Mouse (Mus musculus): ENCODE results near the gene Pecr. TPM values are rescaled to one million over a fixed set of nuclear protein-coding genes. Genes with fewer than 3 reads are reported as not detected.

Pecr gene
- polyA plus RNA-seq, 1 experiment from 2014 or later: 29.1 TPM

DNA sequence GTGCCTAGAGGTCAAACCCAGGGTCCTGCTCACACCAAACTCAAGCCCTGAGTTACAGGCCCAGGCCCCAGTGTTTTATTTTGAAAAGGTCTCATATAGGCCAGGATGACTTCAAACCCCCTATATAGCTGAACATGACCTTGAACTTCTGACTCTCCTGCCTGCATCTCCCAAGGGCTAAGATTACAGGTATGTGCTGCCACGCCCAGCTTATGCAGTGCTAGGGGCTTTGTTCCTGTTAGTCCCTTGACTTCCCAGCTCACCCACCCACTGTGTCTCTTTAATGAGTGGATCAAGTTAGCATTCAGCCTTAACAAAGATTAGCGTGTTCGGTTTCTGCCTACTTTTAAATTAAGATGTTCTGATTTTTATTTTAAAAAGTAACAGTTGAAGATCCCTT lies 70.2 kb downstream of the Pecr start:
- H3K4me3 ChIP-seq: no peak overlapping the region
- H3K4me1 ChIP-seq: 0 out of 2 replicates have a peak, but pooled peaks cover 4% of the 10 kb centered on the region
- H3K36me3 ChIP-seq: no peaks in the 10 kb centered on the region
- H3K9me3 ChIP-seq: no peaks in the 10 kb centered on the region
- 89% methylated on average over 3 of the region's 3 CpGs for WGBS
- H3K27me3 ChIP-seq: peaks cover 8% of the 10 kb centered on the region; the same call in 1 of the 2 replicates
- no peak overlapping the region for H3K4me2 ChIP-seq (replicated peaks)
- H3K9ac ChIP-seq: no peak overlapping the region
- no peak for ATAC-seq (ENCODE audit: insufficient number of reproducible peaks, insufficient read depth, low FRiP score, low TSS enrichment)
- no peak overlapping the region for H3K27ac ChIP-seq

GRCm38 (mm10) chr1:72211701-72212699 lies 72.1 kb downstream of the Pecr start, which contains the start of gene Mreg:
TSS of gene Mreg (minus strand) at chr1:72212307.
- no peaks in the 10 kb centered on the region for H3K36me3 ChIP-seq
- peak within 1 kb of the TSS; percentile 74 for H3K4me3 ChIP-seq
- WGBS: under 1% methylated on average over 85 of the region's 89 CpGs
- peaks cover 8% of the 10 kb centered on the region; the same call in 1 of the 2 replicates for H3K27me3 ChIP-seq
- peak within 1 kb of the TSS; percentile 95 for H3K4me2 ChIP-seq (replicated peaks)
- ATAC-seq (ENCODE audit: insufficient number of reproducible peaks, insufficient read depth, low FRiP score, low TSS enrichment): peak; percentile 47; the same call in 1 of the 2 replicates
- peak within 1 kb of the TSS; percentile 70 for H3K9ac ChIP-seq
- no peaks in the 10 kb centered on the region for H3K9me3 ChIP-seq
- H3K27ac ChIP-seq: peak within 1 kb of the TSS; percentile 63; the same call in 1 of the 2 replicates
- 0 out of 2 replicates have a peak, but pooled peaks cover 4% of the 10 kb centered on the region for H3K4me1 ChIP-seq

DNA sequence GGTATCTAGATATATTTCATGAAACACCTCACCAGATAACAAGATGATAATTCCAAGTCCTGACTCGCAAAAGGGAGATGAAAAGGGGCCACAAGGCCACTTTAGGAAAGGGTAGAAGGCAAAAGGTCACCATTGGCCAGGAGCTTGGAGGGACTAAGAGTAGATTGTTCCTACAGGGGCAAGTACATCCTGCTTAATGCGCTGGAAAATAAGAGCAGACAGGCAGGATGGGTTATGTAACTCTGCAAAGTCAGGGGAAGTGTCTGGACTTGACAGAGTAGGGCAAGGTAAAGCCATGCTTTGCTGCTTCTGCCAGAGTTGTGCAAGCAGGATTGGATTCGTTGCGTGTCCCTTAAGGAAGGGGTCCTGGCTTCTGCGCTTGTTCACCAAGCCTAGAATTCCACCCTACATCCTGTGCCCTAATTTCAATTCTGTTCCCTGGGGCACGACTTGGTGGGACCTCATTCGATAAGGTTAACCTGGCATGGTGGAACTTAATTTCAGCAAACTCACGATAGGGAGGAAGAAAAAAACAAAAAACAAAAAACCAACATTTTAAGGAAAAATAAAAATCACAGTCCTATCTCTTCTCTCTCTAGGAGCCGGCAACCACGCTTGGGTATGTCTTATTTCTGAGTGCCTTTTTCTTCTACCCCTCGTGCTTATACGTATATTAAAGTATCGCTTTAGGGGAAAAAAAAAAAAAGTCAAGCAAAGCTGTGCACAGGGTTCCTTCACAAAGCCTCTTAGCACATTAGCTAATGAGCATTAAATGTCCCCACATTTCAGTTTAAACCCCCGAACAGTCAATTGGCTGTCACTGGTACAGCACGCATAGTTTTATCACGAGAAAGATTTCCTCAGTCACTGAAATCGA lies 73.1 kb downstream of the Pecr start:
- ATAC-seq (ENCODE audit: insufficient number of reproducible peaks, insufficient read depth, low FRiP score, low TSS enrichment): no peak
- H3K27ac ChIP-seq: no peak overlapping the region
- H3K27me3 ChIP-seq: peaks cover 8% of the 10 kb centered on the region; the same call in 1 of the 2 replicates
- H3K4me1 ChIP-seq: 0 out of 2 replicates have a peak, but pooled peaks cover 4% of the 10 kb centered on the region
- no peaks in the 10 kb centered on the region for H3K36me3 ChIP-seq
- peak overlapping the region; percentile 95 for H3K4me2 ChIP-seq (replicated peaks)
- H3K9ac ChIP-seq: peak overlapping the region; percentile 70; the same call in 1 of the 2 replicates
- no peaks in the 10 kb centered on the region for H3K9me3 ChIP-seq
- H3K4me3 ChIP-seq: peak overlapping the region; percentile 74
- 11% methylated on average over 17 of the region's 17 CpGs for WGBS

Other genes starting within 250 kb of the Pecr start
- gene Mreg, start 72.0 kb downstream of the Pecr start, polyA plus RNA-seq (2016; fragmentation: Nextera tagmentation; extraction: Ambion mirVana): 13.3 and 15.6 TPM in 2 replicates
- 7.9 and 8.4 TPM in 2 replicates for gene Tmem169, start 55 bp upstream of the Pecr start, polyA plus RNA-seq (2016; fragmentation: Nextera tagmentation; extraction: Ambion mirVana)
- 55.4 and 60.2 TPM in 2 replicates for gene Xrcc5, start 23.1 kb upstream of the Pecr start, polyA plus RNA-seq (2016; fragmentation: Nextera tagmentation; extraction: Ambion mirVana)

All from embryonic facial prominence, embryonic 12.5 days (tissue).